Mouse (Mus musculus) MEL (cell line): ENCODE measurements around the gene Casz1.

Source experiments
- CTCF ChIP-seq, 3 experiments: IDR thresholded peaks in 2 of 3; conservative IDR thresholded peaks in 1 of 3; 2 replicates each; pipeline ENCODE4 v1.5.1; 2011 to 2012; ENCODE audit warnings: low read length in 3 of 3, low read depth in 2 of 3, mild to moderate bottlenecking in 2 of 3, improper control_type of control experiment in 1 of 3, inconsistent platforms in 1 of 3, mixed read lengths in 1 of 3, moderate library complexity in 1 of 3; ENCODE audit not compliant: control insufficient read depth in 1 of 3, insufficient read depth in 1 of 3, poor library complexity in 1 of 3, severe bottlenecking in 1 of 3
- GABPA ChIP-seq: IDR thresholded peaks from 2 replicates; pipeline ENCODE4 v1.6.1; 2012; ENCODE audit warnings: low read depth, mild to moderate bottlenecking, inconsistent platforms, low read length, improper control_type of control experiment, moderate library complexity

- TF ChIP-seq GABPA (no peak), CTCF (IDR thresholded peaks at IDR 0.05 in 2 of 3, conservative IDR thresholded peaks at IDR 0.05 in 1 of 3; ENCODE audit: control insufficient read depth in 1 of 3, insufficient read depth in 1 of 3, low read depth in 2 of 3, low read length in 3 of 3, poor library complexity in 1 of 3, severe bottlenecking in 1 of 3) (no peak)
Measured at GRCm38 (mm10) chr4:148859415-148859814, 55.2 kb downstream of the Casz1 start.
